Mouse (Mus musculus): ENCODE data around the gene Nos1. TPM values are rescaled to one million over a fixed set of nuclear protein-coding genes. Genes with fewer than 3 reads are reported as not detected.

Gene Nos1
- polyA plus RNA-seq, 1 experiment from 2014 or later, result 0.69 TPM

DNA sequence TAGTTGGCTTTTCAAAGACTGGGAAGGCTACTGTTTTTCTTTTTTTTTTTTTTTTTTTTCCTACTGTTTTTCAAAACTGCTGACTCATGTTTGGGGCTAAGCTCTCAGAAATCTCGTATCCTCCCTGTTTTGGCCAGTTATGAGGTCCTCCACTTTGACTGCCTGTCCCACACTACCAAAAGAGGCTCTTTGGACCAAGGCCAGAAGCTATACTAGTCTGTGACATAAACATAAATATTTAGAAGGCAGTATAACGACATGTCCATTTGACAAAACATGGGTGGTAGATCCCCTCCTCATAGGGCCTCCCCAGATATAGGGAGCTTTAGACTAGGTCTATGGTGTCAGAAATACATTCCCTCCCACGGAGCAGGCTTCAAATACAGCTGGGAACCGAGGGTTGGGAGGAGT is 186.8 kb downstream of the Nos1 start:
- 77% methylated on average over 4 of the region's 4 CpGs for WGBS
- no peak for ATAC-seq (ENCODE audit: low FRiP score)
- DNase-seq (ENCODE audit: low spot score), result no peak
- Histone ChIP-seq H3K9ac (ENCODE audit: low read depth, low read length) (no peak overlapping the region), H3K4me2 (replicated peaks; ENCODE audit: low read depth, low read length) (no peak overlapping the region), H3K4me3 (ENCODE audit: low read depth, low read length) (no peak overlapping the region), H3K27ac (ENCODE audit: low read depth, low read length) (no peak overlapping the region), H3K9me3 (ENCODE audit: control insufficient read depth, low read length) (no peaks in the 10 kb centered on the region), H3K4me1 (replicated peaks; ENCODE audit: control insufficient read depth, insufficient read depth, low read length) (no peaks in the 10 kb centered on the region), H3K27me3 (ENCODE audit: control insufficient read depth, insufficient read depth, low read length) (no peaks in the 10 kb centered on the region), H3K36me3 (ENCODE audit: control insufficient read depth, insufficient read depth, low read length) (no peaks in the 10 kb centered on the region)

DNA sequence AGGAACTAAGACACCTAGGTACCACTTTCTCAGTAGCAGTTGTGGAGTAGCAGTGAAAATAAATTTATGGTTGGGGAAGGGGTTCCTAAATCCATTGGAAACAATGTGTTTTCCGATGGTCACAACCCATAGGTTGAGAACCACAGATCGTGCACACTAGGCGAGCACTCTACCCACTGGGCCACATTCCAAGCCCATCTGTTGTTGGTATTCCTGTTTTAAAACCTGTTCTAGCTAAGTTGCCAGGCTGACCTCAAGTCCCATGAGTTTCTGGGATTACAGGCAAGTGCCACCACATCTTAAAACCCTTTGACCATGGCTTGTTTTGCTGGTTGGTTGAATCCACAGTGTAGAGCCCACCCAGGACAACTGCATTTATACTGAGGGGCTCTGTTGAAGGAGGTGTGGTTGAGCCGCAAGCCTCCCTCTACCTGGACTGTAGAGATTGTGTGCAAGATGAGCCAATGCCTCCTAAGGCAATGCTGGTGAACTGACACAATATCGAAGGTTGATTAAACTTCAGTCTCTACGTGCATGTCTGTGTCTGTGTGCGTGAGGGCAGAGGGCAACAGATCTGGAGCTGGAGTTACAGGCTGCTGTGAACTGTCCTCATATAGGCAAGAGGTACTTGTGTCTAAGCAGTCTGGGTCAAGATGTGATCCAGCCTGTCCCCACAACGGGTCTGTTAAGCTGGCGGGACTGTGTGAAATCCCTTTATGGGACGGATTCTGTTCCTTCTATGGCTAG is 189.0 kb downstream of the Nos1 start:
- ATAC-seq (ENCODE audit: low FRiP score), result no peak
- DNase-seq (ENCODE audit: low spot score), result no peak
- no peaks in the 10 kb centered on the region for H3K4me1 ChIP-seq (replicated peaks; ENCODE audit: control insufficient read depth, insufficient read depth, low read length)
- no peaks in the 10 kb centered on the region for H3K36me3 ChIP-seq (ENCODE audit: control insufficient read depth, insufficient read depth, low read length)
- no peak overlapping the region for H3K27ac ChIP-seq (ENCODE audit: low read depth, low read length)
- H3K4me3 ChIP-seq (ENCODE audit: low read depth, low read length), result no peak overlapping the region
- H3K4me2 ChIP-seq (replicated peaks; ENCODE audit: low read depth, low read length), result no peak overlapping the region
- H3K9me3 ChIP-seq (ENCODE audit: control insufficient read depth, low read length), result no peaks in the 10 kb centered on the region
- H3K27me3 ChIP-seq (ENCODE audit: control insufficient read depth, insufficient read depth, low read length), result no peaks in the 10 kb centered on the region
- H3K9ac ChIP-seq (ENCODE audit: low read depth, low read length), result no peak overlapping the region
- WGBS, result 89% methylated on average over 10 of the region's 10 CpGs

DNA sequence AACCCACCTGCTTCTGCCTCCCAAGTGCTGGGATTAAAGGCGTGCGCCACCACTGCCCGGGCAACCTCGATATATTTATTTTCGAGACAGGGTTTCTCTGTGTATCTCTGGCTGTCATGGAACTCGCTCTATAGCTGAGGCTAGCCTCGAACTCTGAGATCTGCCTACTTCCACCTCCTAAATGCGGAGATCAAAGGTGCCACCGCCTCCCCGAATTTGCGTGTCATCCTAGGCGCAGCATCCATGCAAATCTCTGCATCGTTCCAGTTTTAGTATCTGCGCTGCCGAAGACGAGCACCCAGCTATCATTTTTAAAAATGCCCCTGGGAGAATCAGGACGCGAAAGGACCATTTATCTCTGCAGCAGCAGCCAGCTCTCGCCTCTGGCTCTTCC is 195.4 kb downstream of the Nos1 start:
- no peaks in the 10 kb centered on the region for H3K36me3 ChIP-seq (ENCODE audit: control insufficient read depth, insufficient read depth, low read length)
- 21% methylated on average over 19 of the region's 19 CpGs for WGBS
- H3K9ac ChIP-seq (ENCODE audit: low read depth, low read length), result no peak overlapping the region
- no peaks in the 10 kb centered on the region for H3K27me3 ChIP-seq (ENCODE audit: control insufficient read depth, insufficient read depth, low read length)
- no peak overlapping the region for H3K27ac ChIP-seq (ENCODE audit: low read depth, low read length)
- no peak for DNase-seq (ENCODE audit: low spot score)
- peaks cover 6% of the 10 kb centered on the region; the same call in 1 of the 2 replicates for H3K4me1 ChIP-seq (replicated peaks; ENCODE audit: control insufficient read depth, insufficient read depth, low read length)
- peak overlapping the region; percentile 99 for H3K4me3 ChIP-seq (ENCODE audit: low read depth, low read length)
- H3K9me3 ChIP-seq (ENCODE audit: control insufficient read depth, low read length), result no peaks in the 10 kb centered on the region
- peak overlapping the region; percentile 66; the same call in 1 of the 2 replicates for H3K4me2 ChIP-seq (replicated peaks; ENCODE audit: low read depth, low read length)
- ATAC-seq (ENCODE audit: low FRiP score), result peak; percentile 7; the same call in 1 of the 2 replicates

DNA sequence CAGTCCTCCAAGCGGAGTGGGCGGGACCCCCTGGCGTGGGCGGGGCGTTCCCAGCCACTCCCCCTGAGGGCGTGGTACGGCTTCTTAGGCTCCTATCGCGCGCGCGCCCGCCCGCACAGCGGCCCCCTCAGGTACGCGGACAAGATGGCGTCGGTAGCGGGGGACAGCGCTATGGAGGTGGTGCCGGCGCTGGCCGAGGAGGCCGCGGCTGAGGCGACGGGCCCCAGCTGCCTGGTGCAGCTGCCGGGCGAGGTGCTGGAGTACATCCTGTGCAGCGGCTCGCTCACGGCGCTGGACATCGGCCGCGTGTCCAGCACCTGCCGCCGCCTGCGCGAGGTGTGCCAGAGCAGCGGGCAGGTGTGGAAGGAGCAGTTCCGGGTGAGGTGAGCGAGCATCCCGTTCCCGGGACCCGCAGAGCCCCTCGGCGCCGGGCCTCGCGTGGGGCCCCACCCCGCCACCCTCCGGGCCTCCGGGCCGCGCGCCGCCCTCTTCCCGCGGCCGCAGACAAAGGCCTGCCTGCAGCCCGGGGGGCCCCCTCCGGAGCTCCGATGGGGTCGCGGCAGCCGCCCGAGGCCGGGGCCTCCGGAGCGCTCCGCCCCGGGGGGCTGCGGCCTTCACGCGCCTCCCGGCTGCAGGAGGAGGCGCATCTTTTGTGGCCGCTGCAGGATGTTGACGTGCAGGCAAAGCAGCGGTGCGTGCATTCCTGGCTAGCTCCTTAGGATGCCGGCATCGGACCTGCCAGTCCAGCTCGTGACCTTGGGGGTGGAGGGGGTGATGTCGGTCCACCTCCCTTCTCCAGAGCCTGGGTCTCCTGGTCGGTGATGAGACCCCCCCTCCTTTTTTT is 196.0 kb downstream of the Nos1 start, which contains the start of gene Fbxo21:
Fbxo21 (plus strand) TSS at position 74 of the 844 bp plus-strand sequence.
- Histone ChIP-seq H3K27ac (ENCODE audit: low read depth, low read length) (peak within 1 kb of the TSS; percentile 83), H3K27me3 (ENCODE audit: control insufficient read depth, insufficient read depth, low read length) (no peaks in the 10 kb centered on the region), H3K4me1 (replicated peaks; ENCODE audit: control insufficient read depth, insufficient read depth, low read length) (peaks cover 6% of the 10 kb centered on the region; the same call in 1 of the 2 replicates), H3K36me3 (ENCODE audit: control insufficient read depth, insufficient read depth, low read length) (no peaks in the 10 kb centered on the region), H3K4me2 (replicated peaks; ENCODE audit: low read depth, low read length) (peak within 1 kb of the TSS; percentile 66), H3K4me3 (ENCODE audit: low read depth, low read length) (peak within 1 kb of the TSS; percentile 99), H3K9ac (ENCODE audit: low read depth, low read length) (peak within 1 kb of the TSS; percentile 98), H3K9me3 (ENCODE audit: control insufficient read depth, low read length) (no peaks in the 10 kb centered on the region)
- ATAC-seq (ENCODE audit: low FRiP score) (peak; percentile 91), DNase-seq (ENCODE audit: low spot score) (peak; percentile 99)
- under 1% methylated on average over 72 of the region's 88 CpGs for WGBS

DNA sequence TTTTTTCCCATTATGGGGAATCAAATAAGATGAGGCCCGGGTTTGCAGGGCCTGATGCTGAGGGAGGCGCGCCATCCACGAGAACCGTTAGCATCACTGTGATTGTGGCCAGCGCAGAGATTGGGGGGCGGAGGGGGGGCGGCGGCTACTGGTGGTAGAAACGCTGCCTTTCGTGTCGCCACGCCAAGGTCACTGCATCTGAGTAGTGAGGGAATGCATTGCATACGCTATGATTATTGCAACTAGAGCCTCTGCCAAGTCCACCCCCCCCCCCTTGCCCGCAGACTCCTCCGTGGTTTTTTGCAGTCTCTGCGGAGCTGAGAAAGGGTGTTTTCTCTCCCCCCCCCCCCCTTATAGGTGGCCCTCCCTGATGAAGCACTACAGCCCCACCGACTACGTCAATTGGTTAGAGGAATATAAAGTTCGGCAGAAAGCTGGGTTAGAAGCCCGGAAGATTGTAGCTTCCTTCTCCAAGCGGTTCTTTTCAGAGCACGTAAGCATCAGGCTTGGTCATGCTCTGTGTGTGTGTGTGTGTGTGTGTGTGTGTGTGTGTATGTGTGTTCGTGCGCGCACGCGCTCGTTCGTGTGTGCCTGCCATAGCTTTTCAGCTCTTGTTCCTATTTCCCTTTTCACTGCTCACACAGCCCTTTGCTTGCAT is 196.8 kb downstream of the Nos1 start:
- Histone ChIP-seq H3K4me3 (ENCODE audit: low read depth, low read length) (peak overlapping the region; percentile 99), H3K27me3 (ENCODE audit: control insufficient read depth, insufficient read depth, low read length) (no peaks in the 10 kb centered on the region), H3K9me3 (ENCODE audit: control insufficient read depth, low read length) (no peaks in the 10 kb centered on the region), H3K9ac (ENCODE audit: low read depth, low read length) (peak overlapping the region; percentile 98), H3K27ac (ENCODE audit: low read depth, low read length) (peak overlapping the region; percentile 83; the same call in 1 of the 2 replicates), H3K36me3 (ENCODE audit: control insufficient read depth, insufficient read depth, low read length) (0 out of 2 replicates have a peak, but pooled peaks cover 3% of the 10 kb centered on the region), H3K4me2 (replicated peaks; ENCODE audit: low read depth, low read length) (peak overlapping the region; percentile 66), H3K4me1 (replicated peaks; ENCODE audit: control insufficient read depth, insufficient read depth, low read length) (peaks cover 6% of the 10 kb centered on the region; the same call in 1 of the 2 replicates)
- ATAC-seq (ENCODE audit: low FRiP score), result no peak
- peak; percentile 43 for DNase-seq (ENCODE audit: low spot score)
- 22% methylated on average over 28 of the region's 30 CpGs for WGBS

DNA sequence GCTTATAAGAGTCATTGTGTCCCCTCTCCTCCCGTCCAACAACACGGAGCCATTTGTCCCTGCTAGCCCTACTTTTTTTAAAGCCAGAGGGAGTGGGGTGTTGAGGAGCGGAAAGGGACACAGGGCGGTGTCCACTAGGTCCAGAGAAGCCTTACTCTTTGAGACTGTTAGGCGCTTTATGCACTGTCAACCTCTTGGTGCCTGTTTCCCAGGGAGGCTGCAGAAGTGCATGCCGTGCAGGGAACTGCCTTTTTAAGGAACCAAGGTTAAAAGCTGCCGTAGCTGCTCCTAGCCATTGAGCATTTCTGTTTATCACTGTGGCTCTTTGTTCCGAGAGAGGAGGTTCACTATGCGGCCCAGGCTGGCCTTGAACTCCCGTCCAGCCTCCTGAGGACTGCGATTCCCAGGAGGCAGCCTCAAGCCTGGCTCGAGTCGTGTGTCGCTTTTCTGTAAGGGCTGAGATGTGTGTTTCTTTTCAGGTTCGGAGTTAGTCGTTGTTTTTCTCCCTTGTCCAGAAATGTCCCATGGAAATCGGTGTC is 197.4 kb downstream of the Nos1 start:
- 53% methylated on average over 17 of the region's 17 CpGs for WGBS
- Histone ChIP-seq H3K27ac (ENCODE audit: low read depth, low read length) (no peak overlapping the region), H3K4me2 (replicated peaks; ENCODE audit: low read depth, low read length) (peak overlapping the region; percentile 66), H3K4me3 (ENCODE audit: low read depth, low read length) (peak overlapping the region; percentile 99), H3K9ac (ENCODE audit: low read depth, low read length) (peak overlapping the region; percentile 98), H3K36me3 (ENCODE audit: control insufficient read depth, insufficient read depth, low read length) (peaks cover 7% of the 10 kb centered on the region), H3K9me3 (ENCODE audit: control insufficient read depth, low read length) (no peaks in the 10 kb centered on the region), H3K27me3 (ENCODE audit: control insufficient read depth, insufficient read depth, low read length) (no peaks in the 10 kb centered on the region), H3K4me1 (replicated peaks; ENCODE audit: control insufficient read depth, insufficient read depth, low read length) (peaks cover 6% of the 10 kb centered on the region; the same call in 1 of the 2 replicates)
- no peak for ATAC-seq (ENCODE audit: low FRiP score)
- DNase-seq (ENCODE audit: low spot score), result no peak

DNA sequence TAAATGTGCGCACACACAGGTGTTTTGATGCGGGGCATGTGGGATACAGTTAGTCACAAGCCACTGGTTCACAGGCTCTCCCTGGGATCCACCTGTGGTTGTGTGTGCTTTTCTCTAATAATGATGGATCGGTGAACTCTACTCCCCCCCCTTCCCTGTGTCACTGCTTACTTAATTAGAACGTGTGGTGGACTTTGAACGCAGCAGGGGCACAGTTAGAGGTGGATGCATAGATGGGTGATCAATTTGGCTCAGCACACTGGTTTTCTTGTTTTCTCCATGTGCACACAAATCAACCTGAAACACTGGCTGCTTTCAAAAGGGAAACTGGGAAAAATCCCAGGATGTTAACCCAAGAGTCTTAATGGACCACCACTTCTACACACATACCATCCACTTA is 198.2 kb downstream of the Nos1 start:
- 87% methylated on average over 5 of the region's 5 CpGs for WGBS
- Histone ChIP-seq H3K4me2 (replicated peaks; ENCODE audit: low read depth, low read length) (no peak overlapping the region), H3K4me1 (replicated peaks; ENCODE audit: control insufficient read depth, insufficient read depth, low read length) (peaks cover 6% of the 10 kb centered on the region; the same call in 1 of the 2 replicates)

DNA sequence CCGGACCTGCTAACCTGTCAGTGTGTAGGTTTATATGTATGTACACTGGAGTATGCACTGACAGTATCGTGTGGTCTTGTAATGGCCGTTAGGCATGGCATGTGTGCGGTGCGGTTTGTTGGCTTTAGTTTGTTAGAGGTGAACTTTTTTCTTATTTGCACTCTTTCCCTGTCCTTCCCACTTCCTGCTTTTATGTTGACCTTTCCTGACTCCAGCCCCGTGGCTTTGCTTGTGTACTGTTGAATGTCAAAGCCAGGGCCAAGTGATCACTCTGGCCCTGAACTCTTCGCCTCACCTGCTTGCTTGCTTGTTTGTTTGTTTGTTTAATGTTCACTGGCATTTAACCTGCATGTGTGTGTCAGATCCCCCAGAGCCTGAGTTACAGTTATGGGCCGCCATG is 200.1 kb downstream of the Nos1 start:
- Histone ChIP-seq H3K4me3 (ENCODE audit: low read depth, low read length) (no peak overlapping the region), H3K27me3 (ENCODE audit: control insufficient read depth, insufficient read depth, low read length) (no peaks in the 10 kb centered on the region), H3K9me3 (ENCODE audit: control insufficient read depth, low read length) (no peaks in the 10 kb centered on the region), H3K4me2 (replicated peaks; ENCODE audit: low read depth, low read length) (no peak overlapping the region), H3K27ac (ENCODE audit: low read depth, low read length) (no peak overlapping the region), H3K9ac (ENCODE audit: low read depth, low read length) (no peak overlapping the region), H3K4me1 (replicated peaks; ENCODE audit: control insufficient read depth, insufficient read depth, low read length) (peaks cover 6% of the 10 kb centered on the region; the same call in 1 of the 2 replicates), H3K36me3 (ENCODE audit: control insufficient read depth, insufficient read depth, low read length) (peaks cover 9% of the 10 kb centered on the region)
- ATAC-seq (ENCODE audit: low FRiP score) (no peak), DNase-seq (ENCODE audit: low spot score) (no peak)
- WGBS, result 87% methylated on average over 8 of the region's 8 CpGs

More for the DNA sequence above, 198.2 kb downstream of the Nos1 start:
- Histone ChIP-seq H3K27ac (ENCODE audit: low read depth, low read length) (no peak overlapping the region), H3K9me3 (ENCODE audit: control insufficient read depth, low read length) (no peaks in the 10 kb centered on the region), H3K36me3 (ENCODE audit: control insufficient read depth, insufficient read depth, low read length) (peaks cover 9% of the 10 kb centered on the region), H3K27me3 (ENCODE audit: control insufficient read depth, insufficient read depth, low read length) (no peaks in the 10 kb centered on the region), H3K4me3 (ENCODE audit: low read depth, low read length) (no peak overlapping the region), H3K9ac (ENCODE audit: low read depth, low read length) (no peak overlapping the region)
- DNase-seq (ENCODE audit: low spot score) (no peak), ATAC-seq (ENCODE audit: low FRiP score) (no peak)
